In the genomic region with DNA sequence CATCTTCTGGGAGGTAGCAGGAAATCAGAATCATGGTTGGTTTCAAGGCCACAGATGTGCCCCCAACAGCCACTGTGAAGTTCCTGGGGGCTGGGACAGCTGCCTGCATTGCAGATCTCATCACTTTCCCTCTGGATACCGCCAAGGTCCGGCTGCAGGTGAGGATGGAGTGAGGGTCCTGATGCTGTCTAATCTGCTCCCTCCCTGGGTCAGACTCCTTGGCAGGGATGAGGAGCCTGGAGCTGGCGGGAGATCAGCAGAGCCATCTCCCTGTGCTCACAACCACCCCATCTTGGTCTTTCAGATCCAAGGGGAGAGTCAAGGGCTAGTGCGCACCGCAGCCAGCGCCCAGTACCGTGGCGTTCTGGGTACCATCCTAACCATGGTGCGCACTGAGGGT, we compare ENCODE assay signal across 16 mouse cellular contexts. TPM values are rescaled to one million over a fixed set of nuclear protein-coding genes. Genes with fewer than 3 reads are reported as not detected.
DNase-seq lines count a peak whose midpoint lies in the region; ATAC-seq and TF ChIP-seq lines count a peak whose summit lies in the region.
"Had no signal": no experiment of that assay in that cellular context is flagged by ENCODE, and none has a peak within 500 bp of the region (broad histone marks: within the 10 kb centered on the region; RNA-seq: fewer than 3 reads in every experiment).

No protein-coding gene starts in this region.

- in situ Hi-C loops in ES-E14 (cut with MboI; ENCODE audit: low sequenced_read_pairs in 2 of 2, unreplicated experiment in 2 of 2), result no loop called here

- DNase-seq in ES-E14 (ENCODE audit: low read depth, low spot score), result no peak
- DNase-seq in cerebellum, adult 9-10 months, result no peak
- DNase-seq in cerebellum, adult 9-11 months, result no peak
- DNase-seq: adrenal gland, postnatal 36 days; kidney, postnatal 14 days; lung, postnatal 14 days; right cerebral cortex, postnatal 25 days had no signal

- no peaks in the 10 kb centered on the region for H3K27me3 ChIP-seq in intestine, embryonic 15.5 days (replicated peaks)
- no peaks in the 10 kb centered on the region for H3K27me3 ChIP-seq in intestine, postnatal 0 days (replicated peaks; ENCODE audit: control insufficient read depth, insufficient read depth, low read length)
- H3K27me3 ChIP-seq in E14TG2a.4 (ENCODE audit: insufficient read depth, low read length), result no peaks in the 10 kb centered on the region
- H3K27me3 ChIP-seq in liver, embryonic 12.5 days (replicated peaks), result no peaks in the 10 kb centered on the region
- H3K27me3 ChIP-seq: Patski had no signal

- H3K27ac ChIP-seq in intestine, embryonic 15.5 days, result 0 out of 2 replicates have a peak overlapping the region, but pooled peaks have one; percentile 78
- H3K27ac ChIP-seq in intestine, postnatal 0 days (ENCODE audit: low read depth, low read length), result no peak overlapping the region
- no peak overlapping the region; the same call in 1 of the 2 replicates for H3K27ac ChIP-seq in ES-E14 (ENCODE audit: insufficient read depth, low read depth, low read length, poor library complexity, severe bottlenecking)
- peak overlapping the region; percentile 91 for H3K27ac ChIP-seq in liver, embryonic 12.5 days
- H3K27ac ChIP-seq: neural tube, embryonic 12.5 days had no signal

- no peak overlapping the region for H3K9ac ChIP-seq in intestine, embryonic 15.5 days
- H3K9ac ChIP-seq in intestine, postnatal 0 days (ENCODE audit: low read depth, low read length), result no peak overlapping the region; the same call in 1 of the 2 replicates
- H3K9ac ChIP-seq in ES-E14 (ENCODE audit: insufficient read depth, low read depth, low read length, poor library complexity, severe bottlenecking), result 0 out of 2 replicates have a peak overlapping the region, but pooled peaks have one; percentile 8
- peak overlapping the region; percentile 95 for H3K9ac ChIP-seq in liver, embryonic 12.5 days
- H3K9ac ChIP-seq: forebrain, embryonic 13.5 days; neural tube, embryonic 12.5 days had no signal

- TF ChIP-seq CTCF in intestine, postnatal 0 days (IDR thresholded peaks at IDR 0.05; ENCODE audit: low read depth), result no peak
- TF ChIP-seq CTCF in E14TG2a.4 (conservative IDR thresholded peaks at IDR 0.05; ENCODE audit: low read length), result no peak

- peaks cover 27% of the 10 kb centered on the region for H3K36me3 ChIP-seq in intestine, embryonic 15.5 days
- H3K36me3 ChIP-seq in intestine, postnatal 0 days (ENCODE audit: control insufficient read depth, insufficient read depth), result peaks cover 38% of the 10 kb centered on the region
- H3K36me3 ChIP-seq in E14TG2a.4 (ENCODE audit: insufficient read depth, low read length), result peaks cover 67% of the 10 kb centered on the region
- peaks cover 55% of the 10 kb centered on the region for H3K36me3 ChIP-seq in ES-E14 (ENCODE audit: control insufficient read depth, insufficient read depth, low read length, poor library complexity, severe bottlenecking)
- peaks cover 69% of the 10 kb centered on the region for H3K36me3 ChIP-seq in liver, embryonic 12.5 days

- H3K4me1 ChIP-seq in intestine, embryonic 15.5 days (replicated peaks), result peaks cover 34% of the 10 kb centered on the region
- H3K4me1 ChIP-seq in intestine, postnatal 0 days (replicated peaks; ENCODE audit: control insufficient read depth, insufficient read depth, low read length), result no peaks in the 10 kb centered on the region
- H3K4me1 ChIP-seq in E14TG2a.4 (replicated peaks; ENCODE audit: low read depth, low read length) (peaks cover 88% of the 10 kb centered on the region), ES-E14 (ENCODE audit: control insufficient read depth in 2 of 2, insufficient read depth in 2 of 2, low read length in 2 of 2, poor library complexity in 1 of 2) (peaks cover 3 to 41% of the 10 kb centered on the region in 2 experiments; a peak in 3 of 4 replicates)
- peaks cover 89% of the 10 kb centered on the region for H3K4me1 ChIP-seq in liver, embryonic 12.5 days

- no peak for ATAC-seq in intestine, embryonic 15.5 days
- no peak for ATAC-seq in intestine, postnatal 0 days
- ATAC-seq in liver, embryonic 12.5 days, result no peak
- ATAC-seq: forebrain, embryonic 13.5 days; Patski had no signal

- WGBS in intestine, embryonic 15.5 days, result 97% methylated on average over 9 of the region's 9 CpGs
- 95% methylated on average over 9 of the region's 9 CpGs for WGBS in intestine, postnatal 0 days
- 98% methylated on average over 9 of the region's 9 CpGs for WGBS in liver, embryonic 12.5 days (ENCODE audit: insufficient replicate concordance)

- H3K4me2 ChIP-seq in intestine, embryonic 15.5 days (replicated peaks), result peak overlapping the region; percentile 90; the same call in 1 of the 2 replicates
- H3K4me2 ChIP-seq in intestine, postnatal 0 days (replicated peaks; ENCODE audit: low read depth), result no peak overlapping the region
- H3K4me2 ChIP-seq in liver, embryonic 12.5 days, result peak overlapping the region; percentile 94

- H3K9me3 ChIP-seq in intestine, embryonic 15.5 days, result no peaks in the 10 kb centered on the region
- H3K9me3 ChIP-seq in intestine, postnatal 0 days (ENCODE audit: control insufficient read depth), result no peaks in the 10 kb centered on the region
- no peaks in the 10 kb centered on the region for H3K9me3 ChIP-seq in E14TG2a.4 (ENCODE audit: low read length)
- H3K9me3 ChIP-seq in ES-E14 (ENCODE audit: control insufficient read depth, insufficient read depth, low read depth, low read length), result no peaks in the 10 kb centered on the region
- H3K9me3 ChIP-seq in liver, embryonic 12.5 days (replicated peaks), result no peaks in the 10 kb centered on the region
- H3K9me3 ChIP-seq: forebrain, embryonic 13.5 days; neural tube, embryonic 12.5 days had no signal

- no peak overlapping the region for H3K4me3 ChIP-seq in intestine, embryonic 15.5 days (replicated peaks)
- H3K4me3 ChIP-seq in intestine, postnatal 0 days (ENCODE audit: low read depth, low read length), result no peak overlapping the region
- H3K4me3 ChIP-seq in E14TG2a.4 (replicated peaks; ENCODE audit: low read length) (peak overlapping the region; percentile 63), ES-E14 (ENCODE audit: insufficient read depth in 1 of 2, low read depth in 1 of 2, low read length in 2 of 2, poor library complexity in 1 of 2, severe bottlenecking in 1 of 2) (peak overlapping the region in 1 of 2 experiments; percentile 13; a peak in 1 of 4 replicates)
- peak overlapping the region; percentile 82 for H3K4me3 ChIP-seq in liver, embryonic 12.5 days
- H3K4me3 ChIP-seq: forebrain, embryonic 13.5 days; left cerebral cortex, adult 2 months; neural tube, embryonic 12.5 days had no signal

TF ChIP-seq in ES-E14, 5 proteins besides CTCF, POLR2A, EP300 and RAD21:
- TF ChIP-seq MAFK (IDR thresholded peaks at IDR 0.05; ENCODE audit: insufficient read depth, low read depth, low read length) (no peak), ZNF384 (IDR thresholded peaks at IDR 0.05; ENCODE audit: low read depth, low read length) (no peak), ZC3H11A (IDR thresholded peaks at IDR 0.05; ENCODE audit: borderline replicate concordance, low read depth, low read length) (no peak), HCFC1 (IDR thresholded peaks at IDR 0.05; ENCODE audit: borderline replicate concordance, insufficient read depth, low read length) (no peak)

RNA-seq across cellular contexts. Expression of gene Ucp2, which starts 3.7 kb away (rescaled TPM):
- polyA plus RNA-seq in intestine, embryonic 15.5 days (2015; fragmentation: Nextera tagmentation; extraction: Ambion mirVana), result 272 and 287 TPM in 2 replicates
- 266 and 281 TPM in 2 replicates for polyA plus RNA-seq in intestine, postnatal 0 days (2015; fragmentation: Nextera tagmentation; extraction: Ambion mirVana)
- 46.9 and 52.7 TPM in 2 replicates for total RNA-seq in ES-E14 (2012; rRNA removed)
- polyA plus RNA-seq in liver, embryonic 12.5 days (2016; fragmentation: Nextera tagmentation; extraction: Ambion mirVana), result 814 and 842 TPM in 2 replicates

RNA-seq across cellular contexts. Expression of gene Dnajb13, which starts 18.0 kb away (rescaled TPM):
- polyA plus RNA-seq in intestine, embryonic 15.5 days (2015; fragmentation: Nextera tagmentation; extraction: Ambion mirVana), result 0.28 and 0.41 TPM in 2 replicates
- polyA plus RNA-seq in intestine, postnatal 0 days (2015; fragmentation: Nextera tagmentation; extraction: Ambion mirVana), result 0.09 and 0.17 TPM in 2 replicates
- 2.5 and 2.8 TPM in 2 replicates for total RNA-seq in ES-E14 (2012; rRNA removed)
- 2.5 TPM in 2 replicates for polyA plus RNA-seq in liver, embryonic 12.5 days (2016; fragmentation: Nextera tagmentation; extraction: Ambion mirVana)

RNA-seq across cellular contexts. Expression of gene Ucp3, which starts 24.0 kb away (rescaled TPM):
- not detected in 2 replicates for polyA plus RNA-seq in intestine, embryonic 15.5 days (2015; fragmentation: Nextera tagmentation; extraction: Ambion mirVana)
- polyA plus RNA-seq in intestine, postnatal 0 days (2015; fragmentation: Nextera tagmentation; extraction: Ambion mirVana), result not detected in 2 replicates
- total RNA-seq in ES-E14 (2012; rRNA removed), result not detected in 2 replicates
- 0.10 TPM in 1 of 2 replicates, not detected in the other for polyA plus RNA-seq in liver, embryonic 12.5 days (2016; fragmentation: Nextera tagmentation; extraction: Ambion mirVana)
- total RNA-seq: common myeloid progenitor, adult 5-6 weeks had no signal
- polyA plus RNA-seq: forebrain, embryonic 13.5 days; neural tube, embryonic 12.5 days had no signal

RNA-seq across cellular contexts. Expression of gene Coa4, which starts 40.1 kb away (rescaled TPM):
- 40.8 and 49.3 TPM in 2 replicates for polyA plus RNA-seq in intestine, embryonic 15.5 days (2015; fragmentation: Nextera tagmentation; extraction: Ambion mirVana)
- polyA plus RNA-seq in intestine, postnatal 0 days (2015; fragmentation: Nextera tagmentation; extraction: Ambion mirVana), result 52.4 and 54.1 TPM in 2 replicates
- total RNA-seq in ES-E14 (2012; rRNA removed), result 11.3 and 14.6 TPM in 2 replicates
- 15.1 and 18.1 TPM in 2 replicates for polyA plus RNA-seq in liver, embryonic 12.5 days (2016; fragmentation: Nextera tagmentation; extraction: Ambion mirVana)

Comparison
In these comparisons a context has a peak if more than half of its experiments do, and no peak if none do; other contexts are left out.
1. H3K27ac ChIP-seq: peak in intestine, embryonic 15.5 days (single experiment) and liver, embryonic 12.5 days (single experiment); none in intestine, postnatal 0 days (single experiment) and ES-E14 (single experiment).
2. H3K4me3 ChIP-seq: peak in E14TG2a.4 (single experiment) and liver, embryonic 12.5 days (single experiment); none in intestine, embryonic 15.5 days (single experiment) and intestine, postnatal 0 days (single experiment).
3. H3K9ac ChIP-seq: peak in ES-E14 (single experiment) and liver, embryonic 12.5 days (single experiment); none in intestine, embryonic 15.5 days (single experiment) and intestine, postnatal 0 days (single experiment).